ENCODE assay signal across 10 mouse cellular contexts in genomic region chr15:36901350-36901749, GRCm38 (mm10).
DNase-seq lines count a peak whose midpoint lies in the region; ATAC-seq and TF ChIP-seq lines count a peak whose summit lies in the region.
"Had no signal": no experiment of that assay in that cellular context is flagged by ENCODE, and none has a peak within 500 bp of the region (broad histone marks: within the 10 kb centered on the region; RNA-seq: fewer than 3 reads in every experiment).

No protein-coding gene starts in this region.

- peaks cover 32% of the 10 kb centered on the region for H3K4me1 ChIP-seq in heart, embryonic 12.5 days (replicated peaks)
- H3K4me1 ChIP-seq in embryonic facial prominence, embryonic 12.5 days, result peaks cover 24% of the 10 kb centered on the region
- peaks cover 16% of the 10 kb centered on the region for H3K4me1 ChIP-seq in hindbrain, postnatal 0 days (ENCODE audit: insufficient read depth, low read length)
- H3K4me1 ChIP-seq in midbrain, postnatal 0 days (ENCODE audit: insufficient read depth, low read length), result peaks cover 15% of the 10 kb centered on the region; the same call in 1 of the 2 replicates

- no peak overlapping the region for H3K4me3 ChIP-seq in heart, embryonic 12.5 days
- H3K4me3 ChIP-seq in embryonic facial prominence, embryonic 12.5 days, result no peak overlapping the region
- no peak overlapping the region for H3K4me3 ChIP-seq in hindbrain, postnatal 0 days (ENCODE audit: low read length)
- no peak overlapping the region for H3K4me3 ChIP-seq in midbrain, postnatal 0 days (ENCODE audit: low read depth, low read length)

- TF ChIP-seq CTCF in hindbrain, postnatal 0 days (IDR thresholded peaks at IDR 0.05; ENCODE audit: low read depth), result no peak
- peak; percentile 36; the same call in 1 of the 2 replicates for TF ChIP-seq CTCF in midbrain, postnatal 0 days (IDR thresholded peaks at IDR 0.05)

- no peak for DNase-seq in heart, adult 8-10 months (ENCODE audit: low spot score)
- no peak for DNase-seq in hindbrain, postnatal 0 days (ENCODE audit: low spot score)
- DNase-seq in midbrain, postnatal 0 days (ENCODE audit: low spot score), result no peak
- no peak for DNase-seq in thymus, adult 18-20 months
- DNase-seq in urinary bladder, postnatal 36 days (ENCODE audit: low spot score in 2 of 2), result no peak
- DNase-seq in adrenal gland, postnatal 36 days, result no peak
- DNase-seq: gastrocnemius, postnatal 36 days had no signal

- 55% methylated on average over 5 of the region's 5 CpGs for WGBS in heart, embryonic 12.5 days
- 60% methylated on average over 5 of the region's 5 CpGs for WGBS in embryonic facial prominence, embryonic 12.5 days
- 60% methylated on average over 5 of the region's 5 CpGs for WGBS in hindbrain, postnatal 0 days
- 49% methylated on average over 5 of the region's 5 CpGs for WGBS in midbrain, postnatal 0 days

- H3K36me3 ChIP-seq in heart, embryonic 12.5 days, result no peaks in the 10 kb centered on the region
- no peaks in the 10 kb centered on the region for H3K36me3 ChIP-seq in embryonic facial prominence, embryonic 12.5 days
- no peaks in the 10 kb centered on the region for H3K36me3 ChIP-seq in hindbrain, postnatal 0 days (ENCODE audit: insufficient read depth, low read length)
- H3K36me3 ChIP-seq in midbrain, postnatal 0 days (ENCODE audit: insufficient read depth, low read length), result no peaks in the 10 kb centered on the region

- ATAC-seq in heart, embryonic 12.5 days (ENCODE audit: insufficient number of reproducible peaks, low FRiP score), result 0 out of 2 replicates have a peak, but pooled peaks have one; percentile 2
- ATAC-seq in embryonic facial prominence, embryonic 12.5 days (ENCODE audit: insufficient number of reproducible peaks, insufficient read depth, low FRiP score, low TSS enrichment), result no peak
- ATAC-seq in hindbrain, postnatal 0 days, result no peak; the same call in 1 of the 2 replicates
- ATAC-seq in midbrain, postnatal 0 days (ENCODE audit: low FRiP score), result peak; percentile 26

- no peak overlapping the region for H3K9ac ChIP-seq in heart, embryonic 12.5 days
- H3K9ac ChIP-seq in embryonic facial prominence, embryonic 12.5 days, result no peak overlapping the region
- H3K9ac ChIP-seq in hindbrain, postnatal 0 days (replicated peaks; ENCODE audit: low read length), result 0 out of 2 replicates have a peak overlapping the region, but pooled peaks have one; percentile 21
- no peak overlapping the region for H3K9ac ChIP-seq in midbrain, postnatal 0 days (replicated peaks; ENCODE audit: low read length, poor library complexity, severe bottlenecking)

- no peaks in the 10 kb centered on the region for H3K9me3 ChIP-seq in heart, embryonic 12.5 days (replicated peaks)
- H3K9me3 ChIP-seq in embryonic facial prominence, embryonic 12.5 days, result no peaks in the 10 kb centered on the region
- no peaks in the 10 kb centered on the region for H3K9me3 ChIP-seq in hindbrain, postnatal 0 days (ENCODE audit: low read length)
- H3K9me3 ChIP-seq in midbrain, postnatal 0 days (ENCODE audit: low read length), result no peaks in the 10 kb centered on the region

- H3K27ac ChIP-seq in heart, embryonic 12.5 days (ENCODE audit: poor library complexity, severe bottlenecking), result no peak overlapping the region; the same call in 1 of the 2 replicates
- H3K27ac ChIP-seq in embryonic facial prominence, embryonic 12.5 days, result no peak overlapping the region
- H3K27ac ChIP-seq in hindbrain, postnatal 0 days, result peak overlapping the region; percentile 54; the same call in 1 of the 2 replicates
- peak overlapping the region; percentile 51 for H3K27ac ChIP-seq in midbrain, postnatal 0 days (ENCODE audit: low read depth, low read length)
- H3K27ac ChIP-seq: kidney, postnatal 0 days had no signal

- H3K27me3 ChIP-seq in heart, embryonic 12.5 days (replicated peaks), result no peaks in the 10 kb centered on the region
- H3K27me3 ChIP-seq in embryonic facial prominence, embryonic 12.5 days, result no peaks in the 10 kb centered on the region
- no peaks in the 10 kb centered on the region for H3K27me3 ChIP-seq in hindbrain, postnatal 0 days (ENCODE audit: insufficient read depth, low read length)
- no peaks in the 10 kb centered on the region for H3K27me3 ChIP-seq in midbrain, postnatal 0 days (ENCODE audit: insufficient read depth, low read length)

- peak overlapping the region; percentile 44; the same call in 1 of the 2 replicates for H3K4me2 ChIP-seq in heart, embryonic 12.5 days
- peak overlapping the region; percentile 13; the same call in 1 of the 2 replicates for H3K4me2 ChIP-seq in embryonic facial prominence, embryonic 12.5 days (replicated peaks)
- peak overlapping the region; percentile 23; the same call in 1 of the 2 replicates for H3K4me2 ChIP-seq in hindbrain, postnatal 0 days (ENCODE audit: low read depth, low read length)
- H3K4me2 ChIP-seq in midbrain, postnatal 0 days (ENCODE audit: low read depth, low read length, poor library complexity, severe bottlenecking), result peak overlapping the region; percentile 7; the same call in 1 of the 2 replicates

Comparison
In these comparisons a context has a peak if more than half of its experiments do, and no peak if none do; other contexts are left out.
1. ATAC-seq: peak in heart, embryonic 12.5 days (single experiment) and midbrain, postnatal 0 days (single experiment); none in embryonic facial prominence, embryonic 12.5 days (single experiment) and hindbrain, postnatal 0 days (single experiment).
2. H3K27ac ChIP-seq: peak in hindbrain, postnatal 0 days (single experiment) and midbrain, postnatal 0 days (single experiment); none in heart, embryonic 12.5 days (single experiment) and embryonic facial prominence, embryonic 12.5 days (single experiment).
3. Peak in every context shown above with its lines, with median percentiles within 50 percentile points of each other: H3K4me2 ChIP-seq.